Mouse (Mus musculus) splenic B cell, adult 2 months (primary cell): ENCODE data around the gene Slfn1.
"Not testable (repeated sequence)": the region's sequence is repeated elsewhere in the genome, so short reads cannot be mapped to it uniquely, and the experiment has no call there.

Source experiments
- DNase-seq: peaks from one replicate; pipeline ENCODE4 v3.0.0-alpha.2; 2011; ENCODE audit warnings: low read depth, low spot score
- H3K27me3 ChIP-seq: 2 replicates; pipeline ENCODE4 v1.6.1; 2012; ENCODE audit warnings: mild to moderate bottlenecking, low read length, moderate library complexity, mixed read lengths; ENCODE audit not compliant: control insufficient read depth, poor library complexity, insufficient read depth, severe bottlenecking
- H3K36me3 ChIP-seq: 2 replicates; pipeline ENCODE4 v1.6.1; 2012; ENCODE audit warnings: mild to moderate bottlenecking, low read length, moderate library complexity, mixed read lengths; ENCODE audit not compliant: control insufficient read depth, poor library complexity, insufficient read depth, severe bottlenecking

The Slfn1 gene

DNA sequence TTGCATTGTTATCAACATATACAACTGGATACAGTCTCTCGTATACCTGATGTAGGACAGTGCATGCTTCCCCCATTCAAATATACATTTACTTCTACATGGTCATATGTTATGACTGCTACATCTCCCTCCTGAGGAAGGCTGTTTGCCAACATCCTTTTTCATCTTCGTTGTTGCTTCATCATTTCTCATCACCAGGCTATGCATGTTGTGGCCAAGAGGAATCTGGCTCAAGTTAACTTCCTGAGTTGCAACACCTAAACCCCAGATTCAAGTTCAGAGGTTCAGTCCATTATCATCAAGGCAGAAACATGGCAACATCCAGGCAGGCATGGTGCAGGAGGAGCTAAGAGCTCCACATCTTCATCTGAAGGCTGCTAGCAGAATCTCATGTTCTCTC, 8.3 kb downstream of the Slfn1 start:
- DNase-seq: no peak
- H3K27me3 ChIP-seq: no peaks in the 10 kb centered on the region
- no peaks in the 10 kb centered on the region for H3K36me3 ChIP-seq

DNA sequence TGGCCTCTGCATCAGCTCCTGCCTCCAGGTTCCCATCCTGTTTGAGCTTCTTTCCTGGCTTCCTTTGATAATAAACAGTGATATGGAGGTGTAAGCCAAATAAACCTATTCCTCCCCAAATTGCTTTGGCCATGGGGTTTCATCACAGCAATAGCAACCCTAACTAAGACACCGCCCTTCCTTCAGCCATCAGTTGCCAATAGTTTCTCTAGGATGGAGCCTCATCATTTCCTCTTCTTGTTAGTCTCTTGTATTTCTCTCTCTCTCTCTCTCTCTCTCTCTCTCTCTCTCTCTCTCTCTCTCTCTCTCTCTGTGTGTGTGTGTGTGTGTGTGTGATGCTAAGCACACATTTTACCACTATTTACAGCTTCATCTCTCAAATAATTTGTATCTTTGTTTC, 9.0 kb downstream of the Slfn1 start:
- not testable (repeated sequence) for H3K27me3 ChIP-seq, DNase-seq

DNA sequence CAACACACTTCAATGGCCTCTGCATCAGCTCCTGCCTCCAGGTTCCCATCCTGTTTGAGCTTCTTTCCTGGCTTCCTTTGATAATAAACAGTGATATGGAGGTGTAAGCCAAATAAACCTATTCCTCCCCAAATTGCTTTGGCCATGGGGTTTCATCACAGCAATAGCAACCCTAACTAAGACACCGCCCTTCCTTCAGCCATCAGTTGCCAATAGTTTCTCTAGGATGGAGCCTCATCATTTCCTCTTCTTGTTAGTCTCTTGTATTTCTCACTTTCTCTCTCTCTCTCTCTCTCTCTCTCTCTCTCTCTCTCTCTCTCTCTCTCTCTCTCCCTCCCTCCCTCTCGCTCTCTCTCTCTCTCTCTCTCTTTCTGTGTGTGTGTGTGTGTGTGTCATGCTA, 20.6 kb downstream of the Slfn1 start:
- DNase-seq, H3K27me3 ChIP-seq, H3K36me3 ChIP-seq: not testable (repeated sequence)

More for the DNA sequence above, 9.0 kb downstream of the Slfn1 start:
- not testable (repeated sequence) for H3K36me3 ChIP-seq

DNA sequence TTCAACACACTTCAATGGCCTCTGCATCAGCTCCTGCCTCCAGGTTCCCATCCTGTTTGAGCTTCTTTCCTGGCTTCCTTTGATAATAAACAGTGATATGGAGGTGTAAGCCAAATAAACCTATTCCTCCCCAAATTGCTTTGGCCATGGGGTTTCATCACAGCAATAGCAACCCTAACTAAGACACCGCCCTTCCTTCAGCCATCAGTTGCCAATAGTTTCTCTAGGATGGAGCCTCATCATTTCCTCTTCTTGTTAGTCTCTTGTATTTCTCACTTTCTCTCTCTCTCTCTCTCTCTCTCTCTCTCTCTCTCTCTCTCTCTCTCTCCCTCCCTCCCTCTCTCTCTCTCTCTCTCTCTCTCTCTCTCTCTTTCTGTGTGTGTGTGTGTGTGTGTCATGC, 32.3 kb downstream of the Slfn1 start:
- DNase-seq: not testable (repeated sequence)

More for the DNA sequence above, 32.3 kb downstream of the Slfn1 start:
- H3K36me3 ChIP-seq, H3K27me3 ChIP-seq: not testable (repeated sequence)
